Mouse (Mus musculus): ENCODE results near the gene Pparg. TPM values are rescaled to one million over a fixed set of nuclear protein-coding genes. Genes with fewer than 3 reads are reported as not detected.

The Pparg gene
- polyA plus RNA-seq, 1 experiment from 2014 or later, result 0.22 TPM

- no peak for ATAC-seq (replicated peaks; ENCODE audit: insufficient number of reproducible peaks, low FRiP score, low TSS enrichment, low read depth)
- Histone ChIP-seq H3K9me3 (replicated peaks; ENCODE audit: control insufficient read depth, low read length) (no peaks in the 10 kb centered on the region), H3K27ac (replicated peaks; ENCODE audit: low read depth, low read length) (no peak overlapping the region), H3K36me3 (replicated peaks; ENCODE audit: control insufficient read depth, insufficient read depth, low read depth, low read length) (no peaks in the 10 kb centered on the region), H3K4me1 (ENCODE audit: control insufficient read depth, insufficient read depth, low read length) (no peaks in the 10 kb centered on the region), H3K4me2 (ENCODE audit: low read depth, low read length) (no peak overlapping the region), H3K4me3 (ENCODE audit: low read depth, low read length) (no peak overlapping the region), H3K9ac (replicated peaks; ENCODE audit: low read length) (no peak overlapping the region), H3K27me3 (ENCODE audit: control insufficient read depth, insufficient read depth, low read length) (no peaks in the 10 kb centered on the region)
- no peak for DNase-seq (ENCODE audit: low spot score)
- 81% methylated on average over 6 of the region's 6 CpGs for WGBS
Measured at GRCm38 (mm10) chr6:115522691-115523146, 162.0 kb downstream of the Pparg start.

DNA sequence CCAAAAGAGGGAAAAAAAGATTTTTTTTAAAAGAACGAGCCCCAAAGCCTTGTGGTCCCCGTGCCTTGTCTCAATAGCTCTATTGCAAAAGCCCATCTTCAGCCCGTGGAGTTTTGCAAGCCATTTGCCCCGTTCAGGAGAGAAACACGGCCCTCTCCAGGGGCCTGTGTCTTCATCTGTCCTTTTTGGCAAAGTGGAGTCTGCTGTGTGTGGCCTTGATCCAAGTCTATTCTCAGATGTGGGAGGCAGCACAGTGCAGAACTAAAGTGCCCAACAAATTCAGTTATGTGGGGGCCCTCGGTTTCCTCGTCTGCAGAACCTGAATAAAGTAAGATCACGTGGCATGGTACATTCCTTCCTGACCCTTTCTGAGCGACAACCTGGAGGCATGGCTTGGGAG, 162.4 kb downstream of the Pparg start:
- no peak for DNase-seq (ENCODE audit: low spot score)
- Histone ChIP-seq H3K9me3 (replicated peaks; ENCODE audit: control insufficient read depth, low read length) (no peaks in the 10 kb centered on the region), H3K4me2 (ENCODE audit: low read depth, low read length) (no peak overlapping the region), H3K27me3 (ENCODE audit: control insufficient read depth, insufficient read depth, low read length) (no peaks in the 10 kb centered on the region), H3K4me1 (ENCODE audit: control insufficient read depth, insufficient read depth, low read length) (no peaks in the 10 kb centered on the region), H3K4me3 (ENCODE audit: low read depth, low read length) (no peak overlapping the region), H3K36me3 (replicated peaks; ENCODE audit: control insufficient read depth, insufficient read depth, low read depth, low read length) (no peaks in the 10 kb centered on the region), H3K27ac (replicated peaks; ENCODE audit: low read depth, low read length) (no peak overlapping the region), H3K9ac (replicated peaks; ENCODE audit: low read length) (no peak overlapping the region)
- ATAC-seq (replicated peaks; ENCODE audit: insufficient number of reproducible peaks, low FRiP score, low TSS enrichment, low read depth), result no peak
- WGBS, result 87% methylated on average over 9 of the region's 9 CpGs

DNA sequence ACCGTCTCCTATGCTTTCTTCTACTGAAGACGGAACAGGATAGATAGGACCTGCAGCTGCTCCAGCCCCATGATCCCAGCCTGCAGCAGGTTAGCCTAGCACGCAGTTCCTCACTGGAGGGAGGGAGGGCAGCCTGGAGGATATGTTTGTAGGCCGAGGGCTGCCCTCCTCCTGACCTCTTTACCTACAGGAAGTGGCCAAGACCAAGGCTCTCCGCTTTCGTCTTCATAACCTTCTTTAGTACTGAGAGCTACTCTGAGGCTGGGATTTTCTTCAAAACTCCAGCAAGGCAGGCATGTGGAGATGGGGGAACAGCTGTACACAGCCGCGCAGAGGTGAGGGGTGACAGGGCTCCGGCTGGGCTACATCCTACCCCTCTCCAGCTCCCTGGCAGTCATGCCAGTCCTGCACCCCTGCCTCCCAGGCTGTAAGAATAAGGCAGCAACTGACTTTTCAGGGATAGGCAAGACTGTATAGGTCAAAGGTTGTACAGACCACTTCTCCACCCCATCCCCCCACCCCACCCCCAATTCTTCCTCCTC, 163.8 kb downstream of the Pparg start:
- WGBS, result 67% methylated on average over 9 of the region's 9 CpGs
- H3K4me2 ChIP-seq (ENCODE audit: low read depth, low read length), result no peak overlapping the region
- ATAC-seq (replicated peaks; ENCODE audit: insufficient number of reproducible peaks, low FRiP score, low TSS enrichment, low read depth), result no peak

GRCm38 (mm10) chr6:115527418-115527817, 166.7 kb downstream of the Pparg start:
- 83% methylated on average over 3 of the region's 3 CpGs for WGBS

More for the DNA sequence above, 163.8 kb downstream of the Pparg start:
- H3K27ac ChIP-seq (replicated peaks; ENCODE audit: low read depth, low read length), result no peak overlapping the region
- H3K9ac ChIP-seq (replicated peaks; ENCODE audit: low read length), result no peak overlapping the region
- no peak overlapping the region for H3K4me3 ChIP-seq (ENCODE audit: low read depth, low read length)
- no peaks in the 10 kb centered on the region for H3K9me3 ChIP-seq (replicated peaks; ENCODE audit: control insufficient read depth, low read length)
- no peaks in the 10 kb centered on the region for H3K36me3 ChIP-seq (replicated peaks; ENCODE audit: control insufficient read depth, insufficient read depth, low read depth, low read length)
- no peaks in the 10 kb centered on the region for H3K27me3 ChIP-seq (ENCODE audit: control insufficient read depth, insufficient read depth, low read length)
- no peaks in the 10 kb centered on the region for H3K4me1 ChIP-seq (ENCODE audit: control insufficient read depth, insufficient read depth, low read length)
- DNase-seq (ENCODE audit: low spot score), result no peak

GRCm38 (mm10) chr6:115528372-115528771, 167.6 kb downstream of the Pparg start:
- 89% methylated on average over 4 of the region's 4 CpGs for WGBS
- DNase-seq (ENCODE audit: low spot score), result no peak
- ATAC-seq (replicated peaks; ENCODE audit: insufficient number of reproducible peaks, low FRiP score, low TSS enrichment, low read depth), result no peak
- Histone ChIP-seq H3K9me3 (replicated peaks; ENCODE audit: control insufficient read depth, low read length) (no peaks in the 10 kb centered on the region), H3K36me3 (replicated peaks; ENCODE audit: control insufficient read depth, insufficient read depth, low read depth, low read length) (no peaks in the 10 kb centered on the region), H3K27me3 (ENCODE audit: control insufficient read depth, insufficient read depth, low read length) (no peaks in the 10 kb centered on the region), H3K4me3 (ENCODE audit: low read depth, low read length) (no peak overlapping the region), H3K9ac (replicated peaks; ENCODE audit: low read length) (no peak overlapping the region), H3K27ac (replicated peaks; ENCODE audit: low read depth, low read length) (no peak overlapping the region), H3K4me2 (ENCODE audit: low read depth, low read length) (no peak overlapping the region), H3K4me1 (ENCODE audit: control insufficient read depth, insufficient read depth, low read length) (no peaks in the 10 kb centered on the region)

More at GRCm38 (mm10) chr6:115527418-115527817, 166.7 kb downstream of the Pparg start:
- Histone ChIP-seq H3K9ac (replicated peaks; ENCODE audit: low read length) (no peak overlapping the region), H3K27ac (replicated peaks; ENCODE audit: low read depth, low read length) (no peak overlapping the region), H3K36me3 (replicated peaks; ENCODE audit: control insufficient read depth, insufficient read depth, low read depth, low read length) (no peaks in the 10 kb centered on the region), H3K9me3 (replicated peaks; ENCODE audit: control insufficient read depth, low read length) (no peaks in the 10 kb centered on the region), H3K4me3 (ENCODE audit: low read depth, low read length) (no peak overlapping the region), H3K27me3 (ENCODE audit: control insufficient read depth, insufficient read depth, low read length) (no peaks in the 10 kb centered on the region), H3K4me1 (ENCODE audit: control insufficient read depth, insufficient read depth, low read length) (no peaks in the 10 kb centered on the region), H3K4me2 (ENCODE audit: low read depth, low read length) (no peak overlapping the region)
- ATAC-seq (replicated peaks; ENCODE audit: insufficient number of reproducible peaks, low FRiP score, low TSS enrichment, low read depth) (no peak), DNase-seq (ENCODE audit: low spot score) (no peak)

DNA sequence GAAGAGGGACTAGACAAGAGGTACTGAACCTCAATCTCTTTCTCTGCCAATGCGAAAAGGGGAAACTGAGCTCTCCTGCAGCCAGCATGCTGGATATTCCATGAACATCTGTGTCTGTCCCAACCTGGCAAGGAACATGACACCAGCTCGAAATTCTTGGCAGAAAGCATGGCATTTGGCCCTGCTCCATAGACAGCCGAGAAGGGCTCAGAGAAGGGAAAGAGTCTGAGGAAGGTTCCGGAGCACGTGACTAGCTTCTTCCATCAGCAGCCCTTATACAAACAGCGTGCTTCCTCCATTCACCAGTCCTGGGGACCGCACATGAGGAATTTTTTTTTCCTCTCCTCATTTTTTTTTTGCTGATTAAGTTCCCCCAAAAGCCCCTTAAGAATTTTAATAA, 173.9 kb downstream of the Pparg start:
- Histone ChIP-seq H3K4me3 (ENCODE audit: low read depth, low read length) (no peak overlapping the region), H3K36me3 (replicated peaks; ENCODE audit: control insufficient read depth, insufficient read depth, low read depth, low read length) (no peaks in the 10 kb centered on the region), H3K27ac (replicated peaks; ENCODE audit: low read depth, low read length) (no peak overlapping the region), H3K9ac (replicated peaks; ENCODE audit: low read length) (no peak overlapping the region), H3K27me3 (ENCODE audit: control insufficient read depth, insufficient read depth, low read length) (no peaks in the 10 kb centered on the region), H3K4me2 (ENCODE audit: low read depth, low read length) (no peak overlapping the region), H3K9me3 (replicated peaks; ENCODE audit: control insufficient read depth, low read length) (no peaks in the 10 kb centered on the region), H3K4me1 (ENCODE audit: control insufficient read depth, insufficient read depth, low read length) (no peaks in the 10 kb centered on the region)
- DNase-seq (ENCODE audit: low spot score), result no peak
- 77% methylated on average over 7 of the region's 7 CpGs for WGBS
- no peak for ATAC-seq (replicated peaks; ENCODE audit: insufficient number of reproducible peaks, low FRiP score, low TSS enrichment, low read depth)

- no peak overlapping the region for H3K4me3 ChIP-seq (ENCODE audit: low read depth, low read length)
- no peaks in the 10 kb centered on the region for H3K36me3 ChIP-seq (replicated peaks; ENCODE audit: control insufficient read depth, insufficient read depth, low read depth, low read length)
- H3K4me2 ChIP-seq (ENCODE audit: low read depth, low read length), result no peak overlapping the region
- WGBS, result 85% methylated on average over 4 of the region's 4 CpGs
- DNase-seq (ENCODE audit: low spot score) (no peak), ATAC-seq (replicated peaks; ENCODE audit: insufficient number of reproducible peaks, low FRiP score, low TSS enrichment, low read depth) (no peak)
- no peak overlapping the region for H3K27ac ChIP-seq (replicated peaks; ENCODE audit: low read depth, low read length)
- no peaks in the 10 kb centered on the region for H3K4me1 ChIP-seq (ENCODE audit: control insufficient read depth, insufficient read depth, low read length)
- no peak overlapping the region for H3K9ac ChIP-seq (replicated peaks; ENCODE audit: low read length)
- no peaks in the 10 kb centered on the region for H3K9me3 ChIP-seq (replicated peaks; ENCODE audit: control insufficient read depth, low read length)
- H3K27me3 ChIP-seq (ENCODE audit: control insufficient read depth, insufficient read depth, low read length), result no peaks in the 10 kb centered on the region
Measured at GRCm38 (mm10) chr6:115536169-115536568, 175.4 kb downstream of the Pparg start.

- ATAC-seq (replicated peaks; ENCODE audit: insufficient number of reproducible peaks, low FRiP score, low TSS enrichment, low read depth), result peak; percentile 86
- H3K4me1 ChIP-seq (ENCODE audit: control insufficient read depth, insufficient read depth, low read length), result no peaks in the 10 kb centered on the region; the same call in 1 of the 2 replicates
Measured at GRCm38 (mm10) chr6:115538645-115539429, 178.1 kb downstream of the Pparg start.

More at GRCm38 (mm10) chr6:115538645-115539429, 178.1 kb downstream of the Pparg start:
- peak overlapping the region; percentile 68 for H3K9ac ChIP-seq (replicated peaks; ENCODE audit: low read length)
- peak overlapping the region; percentile 24; the same call in 1 of the 2 replicates for H3K4me2 ChIP-seq (ENCODE audit: low read depth, low read length)
- DNase-seq (ENCODE audit: low spot score), result peak; percentile 91
- no peaks in the 10 kb centered on the region for H3K9me3 ChIP-seq (replicated peaks; ENCODE audit: control insufficient read depth, low read length)
- H3K27ac ChIP-seq (replicated peaks; ENCODE audit: low read depth, low read length), result no peak overlapping the region
- 20% methylated on average over 26 of the region's 26 CpGs for WGBS
- H3K36me3 ChIP-seq (replicated peaks; ENCODE audit: control insufficient read depth, insufficient read depth, low read depth, low read length), result no peaks in the 10 kb centered on the region
- H3K27me3 ChIP-seq (ENCODE audit: control insufficient read depth, insufficient read depth, low read length), result no peaks in the 10 kb centered on the region
- H3K4me3 ChIP-seq (ENCODE audit: low read depth, low read length), result 0 out of 2 replicates have a peak overlapping the region, but pooled peaks have one; percentile 5

All from embryonic facial prominence, embryonic 11.5 days (tissue).